Mouse (Mus musculus) urinary bladder, postnatal 25 days (tissue): Measurements from ENCODE around the gene Taar6.

ENCODE experiments used
- DNase-seq: peaks from one replicate; pipeline ENCODE4 v3.0.0; 2022; ENCODE audit warnings: low spot score

The Taar6 gene

DNA sequence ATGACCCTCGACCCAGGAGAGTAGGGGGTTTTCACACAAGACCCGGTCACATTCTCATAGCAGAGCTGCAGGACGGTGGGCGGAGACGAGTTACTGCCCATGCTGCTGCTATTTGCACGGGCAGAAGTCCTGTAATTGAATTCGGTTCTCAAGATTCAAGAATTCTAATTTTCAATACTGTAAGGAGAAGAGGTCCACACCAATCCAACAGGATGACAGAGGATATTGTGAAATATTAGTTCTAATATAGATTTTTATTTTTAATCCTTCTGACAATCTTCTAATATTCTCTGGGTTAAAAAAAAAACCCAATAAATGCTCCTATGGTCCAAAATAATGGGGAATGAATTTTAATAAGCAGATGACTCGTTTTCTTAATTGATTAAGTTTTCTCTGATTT lies at the start of gene Taar6:
Gene Taar6, minus strand, starts transcription at position 101 of the 400 bp plus-strand sequence.
- no peak for DNase-seq

DNA sequence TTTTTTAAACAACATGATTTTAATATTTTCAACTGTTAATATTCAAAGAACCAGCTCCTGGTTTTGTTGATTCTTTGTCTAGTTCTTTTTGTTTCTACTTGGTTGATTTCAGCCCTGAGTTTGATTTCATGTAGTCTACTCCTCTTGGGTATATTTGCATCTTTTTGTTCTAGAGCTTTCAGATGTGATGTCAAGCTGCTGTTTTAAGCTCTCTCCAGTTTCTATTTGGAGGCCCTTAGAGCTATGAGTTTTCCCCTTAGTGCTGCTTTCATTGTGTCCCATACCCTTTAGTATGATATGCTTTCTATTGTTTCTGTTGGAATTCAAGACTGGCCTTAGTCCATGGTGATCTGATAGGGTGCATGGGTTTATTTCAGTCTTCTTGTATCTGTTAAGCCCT lies 45.9 kb upstream of the Taar6 start:
- no peak for DNase-seq

DNA sequence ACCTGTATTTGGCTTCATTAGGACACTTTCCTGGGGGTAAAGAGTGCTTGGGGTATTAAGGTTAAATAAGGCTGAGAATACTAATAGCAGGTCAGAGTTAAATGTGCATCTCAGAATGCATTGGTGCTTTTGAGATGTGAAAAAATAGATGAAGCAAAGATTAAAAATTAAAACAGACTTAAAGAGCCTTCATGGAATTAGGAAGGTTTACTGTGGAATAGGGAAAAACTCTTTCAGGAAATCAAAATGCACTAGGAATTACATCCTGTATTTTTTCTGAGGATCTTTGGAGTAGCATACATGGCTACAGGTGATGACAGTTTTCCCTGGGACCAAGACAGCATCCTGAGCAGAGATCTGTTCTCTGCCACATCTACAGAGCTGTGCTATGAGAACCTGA lies 41.5 kb upstream of the Taar6 start, which contains the start of gene Taar7d:
Gene Taar7d, plus strand, starts transcription at position 301 of the 400 bp plus-strand sequence.
- no peak for DNase-seq

- DNase-seq, result no peak
Measured at GRCm38 (mm10) chr10:24008143-24008542, 22.7 kb upstream of the Taar6 start.

DNA sequence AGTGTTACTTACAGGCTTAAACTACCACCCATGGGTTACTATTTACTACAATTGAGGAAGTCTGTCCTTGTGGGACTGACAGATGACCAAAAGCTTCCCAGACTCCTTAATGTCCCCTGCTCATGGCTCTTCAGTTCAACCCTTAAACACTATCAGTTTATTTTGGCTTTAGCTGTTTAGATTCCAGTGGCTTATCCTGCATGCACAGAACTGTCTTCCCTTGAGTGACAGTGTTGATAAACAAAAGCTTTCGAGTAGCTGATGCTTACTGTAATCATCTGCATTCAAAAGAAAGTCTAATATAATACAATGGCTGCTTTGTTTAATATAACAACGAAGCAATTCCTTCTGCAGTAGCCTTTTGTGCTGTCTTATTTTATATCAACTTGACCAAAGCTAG lies 21.6 kb upstream of the Taar6 start:
- no peak for DNase-seq

GRCm38 (mm10) chr10:24006442-24006841 lies 21.0 kb upstream of the Taar6 start:
- no peak for DNase-seq

DNA sequence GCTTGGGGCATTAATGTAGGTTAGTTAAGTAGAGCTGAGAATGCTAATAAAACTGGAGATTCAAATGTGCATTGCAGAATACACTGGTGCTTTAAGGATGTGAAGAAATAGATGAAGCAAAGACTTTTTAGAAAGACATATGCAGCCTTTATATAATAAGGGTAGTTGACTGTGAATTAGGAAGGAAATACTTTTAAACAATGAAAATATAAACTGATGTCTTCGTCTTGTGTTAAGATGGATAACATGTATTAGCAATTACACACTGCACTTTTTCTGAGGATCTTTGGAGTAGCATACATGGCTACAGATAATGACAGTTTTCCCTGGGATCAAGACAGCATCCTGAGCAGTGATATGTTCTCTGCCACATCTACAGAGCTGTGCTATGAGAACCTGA lies 14.2 kb upstream of the Taar6 start, which contains the start of gene Taar7b:
Gene Taar7b, plus strand, starts transcription at position 301 of the 400 bp plus-strand sequence.
- DNase-seq, result no peak

- no peak for DNase-seq
Measured at GRCm38 (mm10) chr10:23993381-23993780, 7.9 kb upstream of the Taar6 start, which contains the start of gene Taar7a. Gene Taar7a (minus strand): TSS chr10:23993481.

DNA sequence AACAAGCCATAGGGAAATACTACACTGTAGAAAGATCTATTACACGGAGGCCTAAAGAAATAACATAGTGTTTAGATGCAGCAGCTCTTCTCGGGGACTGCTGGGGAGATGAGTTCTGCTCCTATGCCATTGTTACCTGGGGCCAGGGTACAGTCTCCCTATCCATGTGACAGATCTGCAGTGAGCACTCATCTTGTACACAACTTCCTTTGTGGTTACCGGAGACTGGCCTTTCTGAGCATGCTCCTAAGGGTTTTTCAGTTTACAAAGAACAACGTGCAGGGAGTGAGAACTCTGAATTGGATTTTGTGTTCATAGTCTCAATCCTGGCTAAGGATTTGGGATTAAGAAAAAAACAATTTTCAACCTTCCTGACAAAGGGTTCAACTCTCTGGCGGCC lies 973 bp upstream of the Taar6 start:
- no peak for DNase-seq

- DNase-seq, result peak; percentile 64
Measured at GRCm38 (mm10) chr10:23978901-23979705, 6.3 kb downstream of the Taar6 start.

DNA sequence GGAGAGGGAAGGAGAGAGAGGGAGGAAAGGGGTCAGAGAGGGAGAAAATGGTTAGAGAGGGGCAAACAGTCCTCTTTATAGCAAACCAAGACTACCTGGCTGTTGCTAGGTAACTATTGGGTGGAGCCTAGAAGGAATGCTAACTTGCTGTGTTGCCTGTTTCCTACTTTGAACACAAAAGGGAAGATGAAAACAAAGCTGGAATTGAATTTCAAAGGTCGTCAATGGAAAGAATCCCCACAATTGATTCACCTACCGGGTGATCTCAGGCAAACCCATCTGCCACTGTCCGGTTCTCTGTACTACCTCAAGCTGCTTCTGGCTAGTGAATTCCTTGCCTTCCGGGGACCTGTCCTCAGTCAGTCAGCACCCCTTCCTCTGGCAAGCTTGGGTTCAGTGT lies 7.5 kb downstream of the Taar6 start:
- DNase-seq, result no peak

DNA sequence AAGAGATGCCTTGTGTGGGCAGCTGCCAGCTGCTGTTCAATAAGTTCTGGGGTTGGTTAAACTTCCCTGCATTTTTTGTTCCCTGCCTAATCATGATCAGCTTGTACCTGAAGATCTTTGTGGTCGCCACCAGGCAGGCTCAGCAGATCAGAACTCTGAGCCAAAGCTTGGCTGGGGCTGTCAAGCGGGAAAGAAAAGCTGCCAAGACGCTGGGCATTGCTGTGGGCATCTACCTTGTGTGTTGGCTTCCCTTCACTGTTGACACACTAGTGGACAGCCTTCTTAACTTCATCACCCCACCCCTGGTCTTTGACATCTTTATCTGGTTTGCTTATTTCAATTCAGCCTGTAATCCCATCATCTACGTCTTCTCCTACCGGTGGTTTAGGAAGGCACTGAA lies 14.2 kb downstream of the Taar6 start:
- DNase-seq, result no peak

DNA sequence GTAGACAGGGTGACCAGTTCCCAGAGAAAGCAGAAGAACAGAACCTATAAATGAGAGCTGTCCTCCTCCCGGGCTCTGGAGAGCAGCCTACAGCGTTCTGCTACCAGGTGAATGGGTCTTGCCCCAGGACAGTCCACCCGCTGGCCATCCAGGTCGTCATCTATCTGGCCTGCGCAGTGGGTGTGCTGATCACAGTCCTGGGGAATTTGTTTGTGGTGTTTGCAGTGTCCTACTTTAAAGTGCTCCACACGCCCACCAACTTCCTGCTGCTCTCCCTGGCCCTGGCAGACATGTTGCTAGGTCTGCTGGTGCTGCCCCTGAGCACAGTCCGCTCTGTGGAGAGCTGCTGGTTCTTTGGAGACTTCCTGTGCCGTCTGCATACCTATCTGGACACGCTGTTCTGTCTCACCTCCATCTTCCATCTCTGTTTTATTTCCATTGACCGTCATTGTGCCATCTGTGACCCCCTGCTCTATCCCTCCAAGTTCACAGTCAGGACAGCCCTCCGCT lies 14.7 kb downstream of the Taar6 start, which contains the start of gene Taar5:
Gene Taar5, plus strand, starts transcription at position 51 of the 510 bp plus-strand sequence.
- no peak for DNase-seq

GRCm38 (mm10) chr10:23964921-23965610 lies 20.4 kb downstream of the Taar6 start:
- DNase-seq, result no peak

GRCm38 (mm10) chr10:23963444-23963843 lies 22.0 kb downstream of the Taar6 start:
- no peak for DNase-seq

GRCm38 (mm10) chr10:23960444-23960915 lies 25.0 kb downstream of the Taar6 start, which contains the start of gene Taar4:
Gene Taar4 (plus strand): TSS chr10:23960494.
- no peak for DNase-seq

DNA sequence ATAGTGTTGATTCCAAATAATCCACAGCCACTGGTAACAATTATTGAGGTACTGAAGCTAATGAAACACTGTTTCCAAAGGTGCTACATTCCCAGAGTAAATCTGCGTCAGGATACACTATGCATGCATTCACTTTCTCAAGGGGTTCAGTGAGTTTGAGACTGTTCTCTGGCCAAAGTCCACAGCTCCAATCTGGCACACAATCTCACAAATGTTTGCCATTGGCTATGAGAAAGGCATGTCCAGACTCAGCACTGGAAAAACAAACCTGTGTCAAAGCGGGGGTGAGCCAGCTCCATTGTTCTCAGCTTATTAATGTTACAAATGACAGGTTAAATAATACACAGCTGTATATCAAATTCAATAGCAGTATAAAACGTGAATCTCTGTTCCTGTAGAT lies 26.4 kb downstream of the Taar6 start:
- no peak for DNase-seq

DNA sequence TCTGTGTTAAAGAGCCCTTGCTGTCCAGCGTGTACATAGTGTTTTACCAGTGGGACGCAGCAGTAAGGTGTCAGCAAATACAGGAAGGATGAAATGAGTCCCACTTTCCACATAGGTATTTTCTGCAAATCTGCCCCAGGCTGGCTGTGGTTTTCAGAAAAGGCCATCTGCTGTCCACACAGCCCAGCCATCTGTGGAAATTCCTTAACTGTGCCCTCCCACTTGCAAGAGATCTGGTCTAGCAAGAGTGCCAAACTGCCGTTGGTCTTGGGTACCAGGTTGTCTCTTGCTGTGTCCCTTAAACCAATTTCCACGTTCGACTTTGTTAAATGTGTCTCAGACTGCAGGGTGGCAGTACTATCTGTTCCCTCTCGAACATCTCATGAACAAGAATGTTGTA lies 33.7 kb downstream of the Taar6 start:
- no peak for DNase-seq

GRCm38 (mm10) chr10:23949508-23950005 lies 35.9 kb downstream of the Taar6 start, which contains the start of gene Taar3:
Gene Taar3 (plus strand): TSS chr10:23949558.
- DNase-seq, result no peak

DNA sequence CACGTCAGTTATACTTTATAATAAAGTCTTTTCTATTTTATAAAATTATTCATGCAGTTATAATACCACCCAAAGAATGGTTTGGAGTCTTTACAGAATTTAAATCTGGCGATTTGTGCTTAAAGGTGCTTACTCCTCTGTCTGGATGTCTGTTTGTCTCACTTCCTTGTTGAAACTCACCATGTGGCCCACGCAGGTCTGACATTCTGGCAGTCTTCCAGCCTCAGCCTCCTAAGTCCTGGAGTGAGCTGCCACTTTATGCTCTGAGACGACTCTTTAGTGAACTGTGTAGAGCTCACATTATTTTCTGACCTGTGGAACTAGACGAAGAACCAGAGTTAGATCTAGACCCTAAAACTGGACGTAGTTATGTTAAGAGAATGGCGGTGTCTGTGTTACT lies 37.4 kb downstream of the Taar6 start:
- DNase-seq, result no peak

DNA sequence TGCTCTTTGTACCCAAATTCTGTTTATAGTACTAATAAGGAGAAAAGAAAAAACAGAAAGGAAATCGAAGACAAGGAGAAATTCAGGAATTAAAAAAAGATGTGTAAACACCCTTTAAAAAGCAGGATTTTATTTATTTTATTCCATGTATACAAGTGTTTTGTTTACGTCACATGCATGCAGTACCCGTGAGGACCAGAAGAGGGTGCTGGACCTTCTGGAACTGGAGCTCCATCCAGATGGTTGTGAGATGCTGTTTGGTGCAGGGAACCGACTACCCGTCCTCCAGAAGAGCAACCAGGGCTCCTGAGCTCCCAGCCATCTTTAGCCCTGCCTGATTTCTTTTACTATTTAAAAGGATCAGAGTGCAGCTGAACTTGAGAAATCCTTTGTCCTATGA lies 43.0 kb downstream of the Taar6 start:
- DNase-seq, result no peak

GRCm38 (mm10) chr10:23938312-23938711 lies 47.1 kb downstream of the Taar6 start, which contains the start of gene Taar2:
Gene Taar2 (plus strand): TSS chr10:23938572.
- DNase-seq, result no peak
